Mouse (Mus musculus) lung, adult 2 months (tissue): ENCODE data around the gene Pla2g1b.
A peak's percentile ranks its signal among the peaks of the same experiment; 100 is the strongest.

Experiments
- CTCF ChIP-seq: fragments of 200-500 bp; IDR thresholded peaks from 2 replicates; pipeline ENCODE4 v1.5.1; 2011; ENCODE audit warnings: mild to moderate bottlenecking, low read length, control low read depth; ENCODE audit not compliant: insufficient read depth
- POLR2A ChIP-seq: fragments of 200-500 bp; IDR thresholded peaks from 2 replicates; pipeline ENCODE4 v1.6.1; 2011; ENCODE audit warnings: low read depth, mild to moderate bottlenecking, control low read depth, low read length, borderline replicate concordance; ENCODE audit errors: extremely low read depth

DNA sequence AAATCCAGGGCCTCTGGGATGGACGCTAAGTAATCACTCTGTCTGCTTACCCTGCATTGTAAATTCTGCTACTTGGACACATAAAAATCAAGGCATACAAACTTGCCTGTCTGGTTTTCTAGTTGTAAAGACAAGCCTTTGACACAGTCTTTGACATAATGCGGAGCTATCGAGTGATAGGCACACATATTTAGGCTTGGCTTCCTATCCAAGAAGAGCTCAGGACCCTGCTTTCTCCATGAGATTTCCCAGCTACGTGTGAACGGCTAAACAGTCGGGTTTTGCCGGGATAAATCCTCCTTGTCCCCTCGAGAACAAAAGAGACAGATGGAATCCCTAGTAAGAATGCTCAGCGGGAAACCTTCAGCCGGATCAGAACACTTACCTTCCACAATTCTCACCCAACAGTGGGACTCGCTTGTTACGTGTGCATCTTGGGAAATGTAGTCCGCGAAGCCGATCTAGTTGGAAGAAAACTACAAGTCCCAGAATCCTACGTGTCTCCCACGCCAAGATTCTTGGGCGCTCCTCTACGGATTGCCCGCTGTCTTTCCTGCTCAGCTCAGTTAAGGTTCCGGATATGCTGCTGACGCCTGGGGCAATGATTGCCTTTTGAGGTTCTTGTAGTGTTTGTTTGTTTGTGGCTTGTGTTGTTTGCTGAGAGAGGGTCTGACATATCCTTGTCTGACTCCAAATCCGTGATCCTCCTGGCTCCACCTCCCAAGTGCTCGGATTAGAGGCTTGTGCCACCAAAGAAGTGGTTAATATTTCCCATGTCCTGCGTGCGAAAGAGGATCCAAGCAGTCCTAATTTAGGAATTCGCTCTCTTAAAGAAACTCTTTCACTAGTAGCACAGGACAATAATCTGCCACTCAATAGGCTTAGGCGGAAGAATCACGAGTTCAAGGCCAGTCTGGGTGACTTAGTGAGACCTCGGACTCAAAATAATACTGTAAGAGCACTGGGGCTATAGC is 18.2 kb downstream of the Pla2g1b start, which contains the start of gene Sirt4:
- peak; percentile 86; the same call in 1 of the 2 replicates for TF ChIP-seq POLR2A
- no peak for TF ChIP-seq CTCF
